In genomic region chr3:51128491-51129155, GRCm38 (mm10) we compare ENCODE assay signal across 14 mouse cellular contexts.
DNase-seq lines count a peak whose midpoint lies in the region; ATAC-seq and TF ChIP-seq lines count a peak whose summit lies in the region.
"Had no signal": no experiment of that assay in that cellular context is flagged by ENCODE, and none has a peak within 500 bp of the region (broad histone marks: within the 10 kb centered on the region; RNA-seq: fewer than 3 reads in every experiment).

No protein-coding gene starts in this region.

- no peaks in the 10 kb centered on the region for H3K9me3 ChIP-seq in E14TG2a.4 (ENCODE audit: low read length)
- no peaks in the 10 kb centered on the region for H3K9me3 ChIP-seq in liver, embryonic 12.5 days (replicated peaks)
- H3K9me3 ChIP-seq: forebrain, embryonic 10.5 days; limb, embryonic 12.5 days; lung, embryonic 15.5 days had no signal

- no peak overlapping the region for H3K27ac ChIP-seq in liver, embryonic 12.5 days
- H3K27ac ChIP-seq: forebrain, embryonic 10.5 days; layer of hippocampus, adult 2 months; limb, embryonic 12.5 days; lung, embryonic 15.5 days had no signal

- ATAC-seq in activated CD4-positive, CD25-positive, alpha-beta regulatory T cell, adult 4 months = peak; percentile 99
- no peak for ATAC-seq in liver, embryonic 12.5 days

- H3K9ac ChIP-seq in liver, embryonic 12.5 days = no peak overlapping the region
- H3K9ac ChIP-seq: limb, embryonic 12.5 days; lung, embryonic 15.5 days had no signal

- peak; percentile 74 for DNase-seq in naive thymus-derived CD4-positive, alpha-beta T cell, adult 2 months (ENCODE audit: low read depth)
- peak; percentile 63 for DNase-seq in thymus, postnatal 14 days
- DNase-seq in cerebellum, adult 11-12 months = no peak
- no peak for DNase-seq in layer of hippocampus, adult 9-11 months
- DNase-seq: gastrocnemius, postnatal 10 days; heart, postnatal 4 days; kidney, adult 8-10 months had no signal

- 25% methylated on average over 10 of the region's 10 CpGs for WGBS in liver, embryonic 12.5 days (ENCODE audit: insufficient replicate concordance)

- H3K4me3 ChIP-seq in E14TG2a.4 (replicated peaks; ENCODE audit: low read length) = 0 out of 2 replicates have a peak overlapping the region, but pooled peaks have one; percentile 27
- no peak overlapping the region for H3K4me3 ChIP-seq in liver, embryonic 12.5 days
- H3K4me3 ChIP-seq: forebrain, embryonic 10.5 days; layer of hippocampus, adult 2 months; limb, embryonic 12.5 days; lung, embryonic 15.5 days had no signal

- TF ChIP-seq CTCF in E14TG2a.4 (conservative IDR thresholded peaks at IDR 0.05; ENCODE audit: low read length) = no peak

- H3K27me3 ChIP-seq in E14TG2a.4 (ENCODE audit: insufficient read depth, low read length) = no peaks in the 10 kb centered on the region
- no peaks in the 10 kb centered on the region for H3K27me3 ChIP-seq in liver, embryonic 12.5 days (replicated peaks)
- H3K27me3 ChIP-seq: limb, embryonic 12.5 days; lung, embryonic 15.5 days had no signal

- H3K4me2 ChIP-seq in liver, embryonic 12.5 days = no peak overlapping the region
- H3K4me2 ChIP-seq: limb, embryonic 12.5 days; lung, embryonic 15.5 days had no signal

- H3K4me1 ChIP-seq in E14TG2a.4 (replicated peaks; ENCODE audit: low read depth, low read length) = peaks cover 74% of the 10 kb centered on the region
- H3K4me1 ChIP-seq in liver, embryonic 12.5 days = no peaks in the 10 kb centered on the region
- H3K4me1 ChIP-seq: lung, embryonic 15.5 days had no signal

- no peaks in the 10 kb centered on the region for H3K36me3 ChIP-seq in E14TG2a.4 (ENCODE audit: insufficient read depth, low read length)
- H3K36me3 ChIP-seq in liver, embryonic 12.5 days = no peaks in the 10 kb centered on the region
- H3K36me3 ChIP-seq: forebrain, embryonic 10.5 days; limb, embryonic 12.5 days; lung, embryonic 15.5 days had no signal

Comparison
In these comparisons a context has a peak if more than half of its experiments do, and no peak if none do; other contexts are left out.
1. DNase-seq: peak in naive thymus-derived CD4-positive, alpha-beta T cell, adult 2 months (single experiment) and thymus, postnatal 14 days (single experiment); none in cerebellum, adult 11-12 months (single experiment) and layer of hippocampus, adult 9-11 months (single experiment).